Mouse (Mus musculus): Measurements from ENCODE around the gene Taok1.
"Not testable (repeated sequence)": the region's sequence is repeated elsewhere in the genome, so short reads cannot be mapped to it uniquely, and the experiment has no call there.

Taok1 gene

DNA sequence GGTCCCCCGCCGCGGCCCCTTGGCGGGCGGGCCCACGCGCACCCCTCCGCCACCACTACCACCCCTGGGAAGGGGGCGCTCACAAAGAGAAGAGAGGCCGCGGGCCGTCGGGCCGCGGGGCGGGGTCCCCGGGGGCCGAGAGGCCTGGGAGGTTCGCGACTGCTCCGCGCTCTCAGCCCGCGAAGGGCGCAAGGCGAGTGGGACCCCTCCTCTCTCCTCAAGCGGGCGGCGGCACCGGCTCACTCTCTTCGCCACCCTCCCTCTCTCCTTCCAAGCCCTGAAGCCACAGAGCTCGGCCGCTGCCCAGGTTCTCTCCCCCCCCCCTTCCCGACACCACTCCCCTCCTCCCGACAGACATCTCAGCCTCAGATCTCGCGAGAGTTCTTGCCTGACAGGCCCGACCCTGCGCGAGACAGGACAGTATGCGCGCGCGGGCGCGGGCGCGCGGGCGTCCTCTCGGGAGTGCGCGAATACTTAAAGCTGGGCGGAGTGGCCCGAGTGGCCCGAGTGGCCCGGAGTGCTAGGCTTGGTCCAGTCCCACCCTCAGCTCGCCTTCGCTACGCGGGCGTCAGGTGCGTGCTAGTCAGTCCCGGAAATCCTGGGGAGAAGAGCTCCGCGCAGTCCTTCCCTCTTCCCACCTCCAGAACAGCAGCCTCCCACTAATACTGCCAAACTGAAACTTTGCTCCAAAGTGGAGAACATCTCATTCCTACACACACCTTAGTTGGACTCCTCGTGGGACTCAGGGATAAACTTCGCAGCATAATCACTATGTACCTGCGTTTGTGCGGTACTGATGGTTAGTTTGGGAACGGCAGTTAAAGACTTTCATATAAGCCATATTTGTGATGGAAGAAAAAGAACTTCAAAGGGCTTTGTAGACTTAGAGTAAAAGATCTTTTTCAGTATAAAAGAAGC, at the start of gene Taok1:
TSS of gene Taok1 (minus strand) at position 278 of the 918 bp plus-strand sequence.
- peak; percentile 99 for DNase-seq (ENCODE audit: extremely low read depth, insufficient read length, low spot score)

DNA sequence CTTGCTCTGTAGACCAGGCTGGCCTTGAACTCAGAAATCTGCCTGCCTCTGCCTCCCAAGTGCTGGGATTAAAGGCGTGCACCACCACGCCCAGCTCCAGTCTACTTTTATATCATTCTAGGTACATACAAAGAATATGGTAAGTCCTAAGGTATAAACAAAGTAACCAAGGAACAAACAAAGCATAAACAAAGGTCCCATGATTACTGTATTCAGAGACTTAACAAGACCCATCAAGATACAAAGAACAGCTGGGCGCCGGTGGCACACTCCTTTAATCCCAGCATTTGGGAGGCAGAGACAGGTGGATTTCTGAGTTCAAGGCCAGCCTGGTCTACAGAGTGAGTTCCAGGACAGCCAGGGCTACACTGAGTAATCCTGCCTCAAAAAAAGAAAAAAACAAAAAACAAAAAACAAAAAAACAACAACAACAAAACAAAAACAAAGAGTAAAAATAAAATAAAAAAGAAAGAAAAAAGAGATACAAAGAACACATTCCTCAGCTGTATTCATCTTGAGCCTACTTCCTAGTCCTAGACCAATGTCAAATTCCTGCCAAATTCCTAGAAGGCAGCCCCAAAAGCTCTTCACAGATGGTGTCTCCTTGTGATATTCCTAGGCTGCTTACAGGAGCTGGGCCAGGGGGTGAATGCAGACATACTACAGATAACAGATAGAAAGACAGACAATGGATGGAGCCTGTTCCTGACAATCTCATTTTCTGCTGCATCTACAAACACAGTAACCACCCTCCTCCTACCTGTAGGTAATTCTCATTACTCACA, 46.0 kb upstream of the Taok1 start:
- not testable (repeated sequence) for DNase-seq (ENCODE audit: extremely low read depth, insufficient read length, low spot score)

DNA sequence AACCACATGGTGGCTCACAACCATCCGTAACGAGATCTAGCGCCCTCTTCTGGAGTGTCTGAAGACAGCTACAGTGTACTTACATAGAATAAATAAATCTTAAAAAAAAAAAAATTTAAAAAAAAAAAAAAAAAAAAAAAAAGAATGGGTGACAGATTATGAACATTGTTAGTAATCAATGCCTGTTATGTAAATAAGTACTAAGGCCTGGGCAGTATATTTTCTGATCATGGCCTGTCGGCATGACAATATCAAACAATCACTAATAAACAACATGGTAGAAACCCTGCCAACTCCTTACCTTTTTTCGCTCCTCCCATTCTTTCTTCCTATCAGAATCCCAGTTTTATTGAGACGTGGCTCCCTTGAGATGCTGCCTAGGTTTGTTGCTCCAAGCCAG, 44.9 kb upstream of the Taok1 start:
- DNase-seq (ENCODE audit: extremely low read depth, insufficient read length, low spot score) = no peak

DNA sequence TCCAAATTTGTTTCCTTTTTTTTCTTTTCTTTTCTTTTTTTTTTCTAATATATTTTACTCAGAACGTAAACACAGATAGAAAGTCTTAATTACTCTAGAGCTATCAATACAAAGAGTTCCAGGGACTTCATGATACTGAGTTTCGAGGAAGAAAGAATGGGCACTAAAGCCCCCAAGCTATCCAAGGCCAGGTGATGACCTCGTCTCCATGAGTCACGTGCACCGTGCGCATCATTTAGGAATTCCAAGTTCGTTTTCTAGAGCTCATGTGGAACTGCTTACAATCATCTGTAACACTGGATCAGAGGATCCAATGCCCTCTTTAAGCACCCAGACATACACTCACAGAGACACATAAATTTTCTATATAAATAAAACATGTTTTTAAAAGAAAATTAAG, 41.3 kb upstream of the Taok1 start:
- DNase-seq (ENCODE audit: extremely low read depth, insufficient read length, low spot score) = no peak

DNA sequence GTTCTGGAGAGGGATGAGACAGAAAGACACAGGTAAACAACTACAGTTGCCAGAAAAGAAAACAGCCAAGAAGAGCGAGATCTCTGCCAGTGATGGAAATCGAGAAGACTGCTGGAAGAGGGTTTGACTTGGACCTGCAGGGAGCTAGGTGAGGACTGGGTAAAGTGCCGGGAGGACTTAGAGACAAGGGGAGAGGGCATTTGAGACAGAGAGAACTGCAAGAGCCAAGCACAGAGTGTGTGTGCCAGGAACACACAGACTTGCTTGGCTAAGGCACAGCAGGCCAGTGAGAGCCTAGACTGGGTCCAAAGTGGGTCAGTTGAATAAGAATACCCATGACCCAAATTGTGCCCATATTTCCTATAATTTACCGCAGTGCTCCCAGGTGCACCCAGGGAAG, 37.9 kb upstream of the Taok1 start:
- DNase-seq (ENCODE audit: extremely low read depth, insufficient read length, low spot score) = no peak

DNA sequence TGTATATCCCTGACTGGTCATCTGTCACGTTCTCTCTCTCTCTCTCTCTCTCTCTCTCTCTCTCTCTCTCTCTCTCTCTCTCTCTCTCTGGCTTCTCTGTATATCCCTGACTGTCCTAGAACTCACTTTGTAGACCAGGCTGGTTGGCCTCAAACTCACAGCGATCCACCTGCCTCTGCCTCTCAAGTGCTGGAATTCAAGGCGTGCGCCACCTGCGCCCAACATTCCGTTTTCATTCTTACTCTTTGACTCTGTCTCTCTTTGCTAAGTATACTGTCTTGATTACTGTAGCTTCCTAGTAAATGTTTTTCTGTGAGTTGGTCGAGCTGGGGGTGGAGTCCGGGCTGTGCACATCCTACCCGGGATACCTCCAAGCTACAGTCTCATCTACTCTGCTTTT, 33.8 kb upstream of the Taok1 start:
- no peak for DNase-seq (ENCODE audit: extremely low read depth, insufficient read length, low spot score)

DNA sequence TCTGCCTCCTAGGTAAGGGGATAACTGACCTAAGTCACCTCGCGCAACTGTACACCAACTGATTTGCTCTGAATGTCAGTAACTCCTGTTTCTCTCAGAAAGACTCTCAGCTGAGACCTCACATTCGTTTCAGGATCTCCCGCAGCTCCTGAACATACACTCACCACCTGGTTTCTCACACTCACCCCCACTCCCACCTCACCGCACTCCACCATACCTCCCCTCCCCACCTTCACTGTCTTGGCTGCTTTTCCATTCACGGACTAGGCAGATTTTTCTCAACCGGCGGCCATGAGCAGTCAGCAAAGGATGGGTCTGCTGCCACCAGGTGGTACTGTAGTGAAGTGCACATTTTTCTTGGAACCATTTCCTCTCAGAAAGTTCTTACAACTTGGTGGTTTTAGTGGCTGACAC, 22.6 kb upstream of the Taok1 start:
- DNase-seq (ENCODE audit: extremely low read depth, insufficient read length, low spot score) = peak; percentile 61

DNA sequence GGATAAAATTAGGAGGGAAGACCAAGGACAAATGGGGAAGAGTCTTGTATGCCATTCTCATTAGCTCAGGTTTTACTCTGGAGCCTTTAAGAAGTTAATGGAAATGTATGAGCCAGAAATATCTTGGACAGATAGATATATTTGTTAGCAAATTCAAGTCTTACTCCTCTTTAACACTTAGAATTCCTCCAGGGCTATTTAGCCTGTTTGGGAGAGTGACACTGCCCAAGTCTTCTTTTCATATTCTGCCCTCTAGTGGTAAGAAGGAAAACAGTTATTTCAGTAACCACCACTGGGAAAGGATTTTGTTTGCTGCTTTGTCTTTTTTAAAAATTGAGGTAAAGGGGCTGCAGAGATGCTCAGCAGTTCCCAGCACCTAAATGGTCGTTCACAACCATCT, 21.9 kb upstream of the Taok1 start:
- DNase-seq (ENCODE audit: extremely low read depth, insufficient read length, low spot score) = peak; percentile 41

DNA sequence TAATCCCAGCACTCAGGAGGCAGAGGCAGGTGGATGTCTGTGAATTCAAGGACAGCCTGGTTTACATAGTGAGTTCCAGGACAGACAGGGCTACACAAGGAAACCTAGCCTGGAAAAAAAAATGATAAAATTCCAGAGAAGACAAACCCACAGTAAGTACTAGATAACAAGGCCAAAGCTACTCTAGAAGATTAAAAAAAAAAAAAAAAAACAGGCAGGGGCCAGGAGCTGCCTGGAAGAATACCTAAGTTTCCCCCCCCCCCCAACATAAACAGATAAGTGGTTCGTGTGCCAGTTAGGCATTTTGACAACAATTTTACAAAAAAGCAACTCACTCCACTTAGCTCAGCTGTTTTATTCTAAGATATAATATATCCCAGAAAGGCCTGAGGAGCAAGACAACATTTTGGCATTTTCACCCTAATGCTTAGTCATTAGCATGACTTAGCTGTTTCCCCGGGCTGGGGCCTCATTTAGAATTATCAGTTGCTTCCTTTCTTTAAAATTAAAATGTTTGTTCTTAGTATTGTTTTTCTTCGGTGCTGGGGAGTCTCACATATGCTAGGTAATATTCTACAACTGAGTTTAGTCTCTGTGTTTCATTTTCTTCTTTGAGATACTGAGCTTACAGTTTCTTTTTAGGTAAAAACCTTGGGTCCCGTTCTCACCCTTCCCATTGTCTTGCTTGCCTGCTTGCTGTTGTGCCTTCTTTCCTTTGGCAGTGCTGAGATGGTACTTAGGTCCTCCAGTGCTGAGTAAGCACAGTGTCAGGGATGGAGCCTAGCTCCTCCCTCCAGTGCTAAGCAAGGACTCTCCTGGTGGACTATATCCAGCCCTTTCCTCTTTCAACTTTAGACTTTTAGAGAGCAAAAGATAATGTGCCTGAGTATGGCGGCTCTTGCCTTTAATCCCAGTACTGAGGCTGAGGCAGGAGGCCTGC, 19.3 kb upstream of the Taok1 start:
- no peak for DNase-seq (ENCODE audit: extremely low read depth, insufficient read length, low spot score)

DNA sequence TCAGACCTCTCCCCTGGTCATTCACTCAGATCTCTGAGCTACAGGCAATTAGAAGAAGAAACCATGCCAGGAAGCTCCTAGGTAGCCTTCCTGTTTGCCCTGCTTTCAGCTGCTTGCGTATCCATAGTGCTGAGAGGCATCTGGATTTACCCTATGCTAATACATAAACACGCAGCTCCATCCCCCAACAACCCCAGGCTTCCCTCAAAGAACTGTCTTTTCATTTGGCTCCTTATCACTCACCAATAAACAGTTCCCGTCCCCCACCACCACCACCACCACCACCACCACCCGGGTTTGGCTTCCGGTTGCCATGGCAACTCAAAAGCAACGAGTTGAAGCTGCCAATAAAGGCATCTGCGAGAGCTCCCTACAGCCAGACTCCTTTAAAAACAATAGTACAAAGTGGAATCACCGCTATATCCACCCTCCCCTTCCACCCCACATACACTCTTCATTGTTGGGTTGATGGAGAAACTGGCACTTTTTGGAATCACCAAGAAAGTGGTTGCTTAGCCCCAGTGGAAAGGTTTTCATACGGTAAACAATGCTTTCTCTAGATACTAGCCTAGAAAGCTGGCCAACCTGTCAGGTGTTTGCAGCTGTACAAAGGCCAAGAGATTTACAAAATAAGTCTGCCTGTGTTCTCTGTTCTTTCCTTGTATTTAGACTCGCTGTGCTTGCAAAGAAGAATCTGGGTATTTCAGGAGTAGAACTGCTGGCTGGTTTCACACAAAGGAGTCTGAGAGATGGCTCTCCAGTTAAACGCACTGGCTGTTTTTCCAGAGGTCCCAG, 17.6 kb upstream of the Taok1 start:
- no peak for DNase-seq (ENCODE audit: extremely low read depth, insufficient read length, low spot score)

DNA sequence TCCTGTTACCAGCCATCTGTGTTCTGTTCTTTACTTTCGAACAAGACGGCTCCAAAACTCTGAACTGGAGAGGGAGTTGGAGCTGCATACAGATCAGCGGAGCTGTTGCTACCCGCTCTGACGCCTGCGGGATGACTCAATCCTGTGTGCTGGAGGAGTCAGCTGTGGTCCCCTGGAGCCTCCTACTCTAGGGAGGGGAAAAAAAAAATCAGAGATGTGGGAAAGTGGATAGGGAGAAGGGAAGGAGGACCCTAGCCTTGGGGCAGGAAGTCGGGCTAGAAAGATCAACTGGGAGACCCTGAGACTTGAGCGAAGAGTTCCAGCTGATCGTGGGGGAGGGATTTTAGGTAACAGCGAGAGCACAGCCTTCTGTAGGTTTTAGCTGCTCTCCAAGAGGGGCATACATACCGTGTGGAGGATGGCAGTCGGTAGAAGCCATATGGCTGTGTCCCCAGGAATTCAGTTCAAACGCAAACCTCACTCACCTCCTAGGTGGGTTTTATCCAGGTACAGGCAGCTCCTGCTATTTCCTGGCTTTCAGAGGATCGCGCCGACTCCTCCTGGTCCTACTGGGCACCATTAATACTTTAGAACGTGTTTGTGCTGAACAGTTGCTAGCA, 16.9 kb upstream of the Taok1 start:
- no peak for DNase-seq (ENCODE audit: extremely low read depth, insufficient read length, low spot score)

DNA sequence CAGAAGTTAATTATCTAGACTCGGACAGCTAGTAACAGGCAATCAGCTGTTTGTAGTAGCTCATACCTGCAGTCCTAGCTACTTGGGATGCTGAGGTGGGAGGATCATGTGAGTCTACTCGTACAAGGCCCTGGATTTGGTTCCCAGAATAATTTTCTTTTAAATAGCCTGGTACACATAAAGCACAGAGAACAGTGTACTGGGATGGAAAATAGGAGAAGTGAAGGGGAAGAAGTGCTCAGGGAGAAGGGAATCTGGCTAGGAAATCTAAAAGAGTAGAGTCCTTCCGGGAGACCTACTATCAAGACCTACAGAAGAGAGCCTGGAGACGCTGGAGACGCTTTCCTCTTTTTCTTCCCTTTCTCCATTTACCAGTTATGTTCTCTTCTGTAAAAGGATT, 16.4 kb upstream of the Taok1 start:
- DNase-seq (ENCODE audit: extremely low read depth, insufficient read length, low spot score) = no peak

DNA sequence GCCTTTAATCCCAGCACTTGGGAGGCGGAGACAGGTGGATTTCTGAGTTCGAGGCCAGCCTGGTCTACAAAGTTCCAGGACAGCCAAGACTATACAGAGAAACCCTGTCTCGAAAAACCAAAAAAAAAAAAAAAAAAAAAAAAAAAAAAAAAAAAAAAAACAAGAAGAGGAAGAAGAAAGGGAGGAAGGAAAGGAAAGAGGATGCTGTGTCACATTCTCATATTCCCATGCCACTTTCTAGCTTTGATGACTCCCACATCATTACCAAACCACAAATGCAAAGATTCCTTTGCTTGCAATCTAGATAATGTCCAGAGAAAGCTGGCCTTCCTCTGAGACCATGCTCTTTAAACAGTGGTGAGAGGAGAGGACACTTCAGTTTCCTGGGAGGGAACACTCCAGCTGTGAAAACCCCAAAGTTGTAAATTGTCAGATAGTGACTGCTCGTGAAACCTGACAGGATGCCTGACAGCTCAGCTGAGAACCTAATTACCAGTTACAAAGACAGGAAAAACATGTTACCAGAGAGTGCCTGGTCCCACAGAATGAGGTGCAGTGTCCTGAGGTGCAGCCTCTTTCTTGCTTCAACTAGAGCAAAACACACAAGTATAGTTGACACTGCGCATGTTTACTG, 14.4 kb upstream of the Taok1 start:
- DNase-seq (ENCODE audit: extremely low read depth, insufficient read length, low spot score) = no peak

DNA sequence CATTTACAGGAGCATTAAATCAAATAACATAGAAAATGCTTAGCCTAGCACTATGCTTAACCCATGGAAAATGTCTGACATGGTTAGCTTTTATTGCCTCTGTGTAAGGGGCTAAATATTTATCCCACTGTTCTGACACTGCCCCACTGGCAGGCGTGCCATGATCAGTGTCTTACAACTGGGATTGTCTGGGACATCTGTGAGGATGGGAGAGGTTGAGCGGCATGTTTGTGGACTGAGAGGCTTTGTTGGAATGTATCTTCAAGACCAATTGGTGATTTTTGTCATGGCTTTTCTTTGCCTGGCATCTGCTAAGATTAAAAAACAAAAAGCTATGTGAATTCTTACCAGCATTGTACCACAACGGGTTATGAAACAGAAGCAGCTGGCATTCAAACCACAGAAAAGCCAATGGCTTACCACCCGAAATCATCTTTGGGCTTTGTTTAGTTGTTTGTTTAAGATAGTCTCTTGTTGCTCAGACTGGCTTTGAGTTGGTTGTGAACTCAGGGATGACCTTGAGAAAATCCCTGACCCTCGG, 7.5 kb upstream of the Taok1 start:
- DNase-seq (ENCODE audit: extremely low read depth, insufficient read length, low spot score) = no peak

DNA sequence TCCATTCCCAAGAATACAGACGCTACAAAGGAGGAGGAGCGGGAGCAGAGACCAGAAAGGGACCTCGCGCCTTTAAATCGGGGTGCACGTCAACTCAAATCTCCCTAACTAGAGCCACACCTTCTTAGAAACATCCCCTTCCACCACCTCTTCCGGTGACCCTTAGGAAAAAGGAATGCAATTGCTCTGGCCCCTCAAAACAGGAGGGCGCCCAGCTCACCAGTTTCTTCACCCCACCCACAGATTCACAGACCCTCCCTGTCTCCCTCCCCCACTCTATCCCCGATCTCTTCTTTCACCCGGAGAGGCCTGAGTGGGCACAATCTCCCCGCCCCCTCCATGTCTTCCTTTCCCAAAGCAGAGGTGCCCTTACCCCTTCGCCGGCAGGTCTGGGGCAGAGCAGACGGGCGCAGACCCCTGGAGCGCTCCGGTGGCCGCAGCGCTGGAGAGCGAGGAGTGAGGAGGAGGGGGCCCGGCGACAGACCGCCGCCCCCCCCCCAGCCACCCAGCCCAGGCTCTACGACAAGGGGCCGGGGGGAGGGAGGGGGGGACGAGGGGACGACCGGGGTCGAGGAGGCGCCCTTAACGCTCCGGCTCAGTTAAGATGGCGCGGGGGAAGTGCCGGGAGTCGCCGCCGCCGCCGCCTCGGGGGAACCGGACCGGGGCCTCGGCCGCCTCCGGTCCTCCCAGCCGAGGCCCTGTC, 629 bp downstream of the Taok1 start:
- DNase-seq (ENCODE audit: extremely low read depth, insufficient read length, low spot score) = peak; percentile 66

DNA sequence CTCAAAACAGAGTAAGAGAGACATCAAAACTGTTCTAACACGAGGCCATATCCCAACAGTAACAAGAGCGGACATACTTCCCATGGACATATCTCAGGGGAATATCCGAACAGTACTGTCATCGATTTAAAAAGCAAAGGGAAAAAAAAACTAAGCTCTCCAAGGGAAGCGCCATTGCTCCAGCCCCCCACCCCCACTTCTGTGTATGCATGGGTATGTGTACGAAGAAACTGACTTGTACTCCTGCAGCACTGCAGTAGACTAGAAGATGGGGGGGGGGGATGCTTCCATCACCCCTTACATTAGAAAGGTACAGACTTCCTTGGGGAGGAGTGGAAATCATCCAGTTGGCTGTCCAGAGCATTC, 1.2 kb downstream of the Taok1 start:
- DNase-seq (ENCODE audit: extremely low read depth, insufficient read length, low spot score) = no peak

DNA sequence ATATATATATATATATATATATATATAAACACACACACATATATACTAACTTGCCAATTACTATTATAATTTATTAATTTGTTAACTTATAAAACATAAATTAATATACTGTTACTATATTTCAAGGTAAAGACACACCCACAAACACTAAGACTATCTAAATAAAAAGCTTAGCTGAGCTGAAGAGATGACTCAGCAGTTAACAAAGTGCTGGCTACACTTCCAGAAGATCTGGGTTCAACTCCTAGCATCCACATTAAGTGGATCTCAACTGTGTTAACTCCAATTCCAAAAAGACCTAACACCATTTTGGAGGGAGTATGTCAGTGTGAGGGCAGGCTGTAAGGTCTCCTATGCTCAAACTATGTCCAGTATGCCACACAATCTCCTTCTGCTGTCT, 10.3 kb downstream of the Taok1 start:
- DNase-seq (ENCODE audit: extremely low read depth, insufficient read length, low spot score) = no peak

DNA sequence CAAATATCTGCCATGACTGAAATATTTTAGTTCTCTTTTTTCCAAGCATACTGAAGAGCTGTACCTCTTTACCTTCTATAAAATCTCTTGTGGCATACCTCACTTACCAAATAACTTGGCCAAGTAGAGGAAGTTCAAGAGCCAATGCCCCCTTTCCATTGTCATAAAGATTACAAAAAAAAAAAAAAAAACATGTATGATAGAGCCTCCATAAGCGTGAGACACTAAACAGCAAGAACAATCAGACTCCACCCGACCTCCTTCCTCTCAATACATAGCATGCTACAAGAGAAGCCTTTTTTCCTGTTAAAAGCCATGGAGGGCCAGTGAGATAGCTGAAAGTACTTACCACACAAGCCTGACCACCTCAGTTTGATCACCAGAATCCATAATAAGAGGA, 16.2 kb downstream of the Taok1 start:
- DNase-seq (ENCODE audit: extremely low read depth, insufficient read length, low spot score) = no peak
